Mouse (Mus musculus) stomach, embryonic 16.5 days (tissue): ENCODE data around the gene Ccs. TPM values are rescaled to one million over a fixed set of nuclear protein-coding genes. Genes with fewer than 3 reads are reported as not detected.

ENCODE experiments used
- ATAC-seq: fragments of 200-750 bp; cut with Nextera tagmentation; 2 replicates; pipeline ENCODE4 v1.8.0; 2017; ENCODE audit warnings: moderate number of reproducible peaks, moderate TSS enrichment; ENCODE audit not compliant: insufficient read depth, low FRiP score
- H3K27ac ChIP-seq: fragments of 300-500 bp; sonication (generic); 2 replicates; pipeline ENCODE4 v1.5.1; 2014; ENCODE audit warnings: low read length
- H3K27me3 ChIP-seq: fragments of 300-500 bp; sonication (generic); 2 replicates; pipeline ENCODE4 v1.6.1; 2014; ENCODE audit warnings: low read length, control low read depth, mixed read lengths; ENCODE audit not compliant: control insufficient read depth, insufficient read depth
- H3K36me3 ChIP-seq: fragments of 300-500 bp; sonication (generic); 2 replicates; pipeline ENCODE4 v1.6.1; 2014; ENCODE audit warnings: low read length; ENCODE audit not compliant: control insufficient read depth, insufficient read depth
- H3K4me1 ChIP-seq: fragments of 300-500 bp; sonication (generic); 2 replicates; pipeline ENCODE4 v1.6.1; 2014; ENCODE audit warnings: low read length, control low read depth, mixed read lengths; ENCODE audit not compliant: control insufficient read depth, insufficient read depth
- H3K4me2 ChIP-seq: fragments of 300-500 bp; sonication (generic); 2 replicates; pipeline ENCODE4 v1.6.1; 2014; ENCODE audit warnings: low read depth, low read length, mixed read lengths
- H3K4me3 ChIP-seq: fragments of 300-500 bp; sonication (generic); replicated peaks from 2 replicates; pipeline ENCODE4 v1.5.1; 2014; ENCODE audit warnings: mild to moderate bottlenecking, low read length
- H3K9ac ChIP-seq: fragments of 300-500 bp; sonication (generic); 2 replicates; pipeline ENCODE4 v1.6.1; 2014; ENCODE audit warnings: low read length
- H3K9me3 ChIP-seq: fragments of 300-500 bp; sonication (generic); replicated peaks from 2 replicates; pipeline ENCODE4 v1.6.1; 2016; ENCODE audit warnings: low read length, control low read depth; ENCODE audit not compliant: control insufficient read depth
- WGBS: fragments of 180-500 bp; shearing (Covaris S2); extraction: QIAGEN DNeasy Blood & Tissue Kit; methylation state at CpG from one replicate; pipeline ENCODE4 v1.1.7; 2014; 5-methylcytosine and 5-hydroxymethylcytosine counted together
- polyA plus RNA-seq: library from polyadenylated mRNA; unstranded; fragments of >200 nt; fragmentation: Nextera tagmentation; extraction: Ambion mirVana; gene quantifications from 2 replicates; pipeline ENCODE4 v1.2.1, GENCODE M21; 2015

The Ccs gene
- polyA plus RNA-seq, 1 experiment from 2014 or later: 60.3 TPM

GRCm38 (mm10) chr19:4863048-4863447 is 23.9 kb upstream of the Ccs start:
- no peak for ATAC-seq
- 60% methylated on average over 6 of the region's 6 CpGs for WGBS
- Histone ChIP-seq H3K27ac (no peak overlapping the region), H3K9me3 (no peaks in the 10 kb centered on the region), H3K4me3 (no peak overlapping the region), H3K9ac (no peak overlapping the region), H3K4me1 (peaks cover 6% of the 10 kb centered on the region), H3K4me2 (no peak overlapping the region), H3K36me3 (no peaks in the 10 kb centered on the region), H3K27me3 (no peaks in the 10 kb centered on the region)

GRCm38 (mm10) chr19:4859081-4859480 is 19.9 kb upstream of the Ccs start:
- no peak overlapping the region; the same call in 1 of the 2 replicates for H3K4me2 ChIP-seq
- ATAC-seq: no peak
- no peak overlapping the region for H3K4me3 ChIP-seq
- H3K4me1 ChIP-seq: peaks cover 9% of the 10 kb centered on the region; the same call in 1 of the 2 replicates
- H3K9ac ChIP-seq: no peak overlapping the region
- WGBS: 65% methylated on average over 6 of the region's 6 CpGs
- H3K36me3 ChIP-seq: no peaks in the 10 kb centered on the region
- no peak overlapping the region for H3K27ac ChIP-seq
- H3K27me3 ChIP-seq: no peaks in the 10 kb centered on the region
- no peaks in the 10 kb centered on the region for H3K9me3 ChIP-seq

- ATAC-seq: no peak
- H3K27ac ChIP-seq: no peak overlapping the region
- no peaks in the 10 kb centered on the region for H3K27me3 ChIP-seq
- H3K9me3 ChIP-seq: no peaks in the 10 kb centered on the region
- no peak overlapping the region for H3K9ac ChIP-seq
- 77% methylated on average over 4 of the region's 4 CpGs for WGBS
- H3K4me1 ChIP-seq: peaks cover 9% of the 10 kb centered on the region; the same call in 1 of the 2 replicates
- H3K4me3 ChIP-seq: peak overlapping the region; percentile 56; the same call in 1 of the 2 replicates
- H3K36me3 ChIP-seq: no peaks in the 10 kb centered on the region
- H3K4me2 ChIP-seq: peak overlapping the region; percentile 91; the same call in 1 of the 2 replicates
Measured at GRCm38 (mm10) chr19:4855951-4856350, 16.8 kb upstream of the Ccs start.

- ATAC-seq: 0 out of 2 replicates have a peak, but pooled peaks have one; percentile 42
- Histone ChIP-seq H3K4me3 (peak overlapping the region; percentile 56), H3K4me2 (peak overlapping the region; percentile 91), H3K27ac (no peak overlapping the region), H3K4me1 (peaks cover 9% of the 10 kb centered on the region; the same call in 1 of the 2 replicates), H3K9me3 (no peaks in the 10 kb centered on the region), H3K27me3 (no peaks in the 10 kb centered on the region), H3K9ac (peak overlapping the region; percentile 73), H3K36me3 (no peaks in the 10 kb centered on the region)
- 1% methylated on average over 14 of the region's 14 CpGs for WGBS
Measured at GRCm38 (mm10) chr19:4855470-4855820, 16.3 kb upstream of the Ccs start.

GRCm38 (mm10) chr19:4854552-4855469 is 15.7 kb upstream of the Ccs start, which contains the start of gene Ctsf:
Gene Ctsf, plus strand, starts transcription at chr19:4855130.
- H3K9ac ChIP-seq: peak within 1 kb of the TSS; percentile 73
- H3K27me3 ChIP-seq: no peaks in the 10 kb centered on the region; the same call in 1 of the 2 replicates
- 2% methylated on average over 45 of the region's 45 CpGs for WGBS
- no peaks in the 10 kb centered on the region for H3K9me3 ChIP-seq
- peak; percentile 91 for ATAC-seq
- peak within 1 kb of the TSS; percentile 91 for H3K4me2 ChIP-seq
- peak within 1 kb of the TSS; percentile 56 for H3K4me3 ChIP-seq
- H3K4me1 ChIP-seq: peaks cover 9% of the 10 kb centered on the region; the same call in 1 of the 2 replicates
- no peaks in the 10 kb centered on the region for H3K36me3 ChIP-seq
- no peak within 1 kb of the TSS for H3K27ac ChIP-seq

- ATAC-seq: no peak
- H3K9ac ChIP-seq: no peak overlapping the region
- 50% methylated on average over 5 of the region's 5 CpGs for WGBS
Measured at GRCm38 (mm10) chr19:4850281-4850680, 11.1 kb upstream of the Ccs start.

GRCm38 (mm10) chr19:4849800-4850199 is 10.7 kb upstream of the Ccs start:
- Histone ChIP-seq H3K9me3 (no peaks in the 10 kb centered on the region), H3K4me1 (peaks cover 4% of the 10 kb centered on the region; the same call in 1 of the 2 replicates), H3K27me3 (no peaks in the 10 kb centered on the region; the same call in 1 of the 2 replicates), H3K36me3 (no peaks in the 10 kb centered on the region), H3K4me3 (no peak overlapping the region), H3K9ac (no peak overlapping the region), H3K27ac (no peak overlapping the region), H3K4me2 (no peak overlapping the region)
- no peak for ATAC-seq
- WGBS: 51% methylated on average over 4 of the region's 4 CpGs

More at GRCm38 (mm10) chr19:4850281-4850680, 11.1 kb upstream of the Ccs start:
- Histone ChIP-seq H3K27ac (no peak overlapping the region), H3K4me3 (no peak overlapping the region), H3K36me3 (no peaks in the 10 kb centered on the region), H3K9me3 (no peaks in the 10 kb centered on the region), H3K27me3 (no peaks in the 10 kb centered on the region; the same call in 1 of the 2 replicates), H3K4me2 (no peak overlapping the region), H3K4me1 (peaks cover 5% of the 10 kb centered on the region; the same call in 1 of the 2 replicates)

GRCm38 (mm10) chr19:4847490-4847889 is 8.4 kb upstream of the Ccs start:
- Histone ChIP-seq H3K27ac (no peak overlapping the region), H3K4me3 (no peak overlapping the region), H3K9ac (no peak overlapping the region), H3K9me3 (no peaks in the 10 kb centered on the region), H3K36me3 (no peaks in the 10 kb centered on the region), H3K4me1 (no peaks in the 10 kb centered on the region), H3K4me2 (no peak overlapping the region), H3K27me3 (no peaks in the 10 kb centered on the region; the same call in 1 of the 2 replicates)
- no peak for ATAC-seq
- WGBS: 23% methylated on average over 7 of the region's 7 CpGs

- H3K9me3 ChIP-seq: no peaks in the 10 kb centered on the region
- no peaks in the 10 kb centered on the region for H3K36me3 ChIP-seq
- no peak overlapping the region for H3K27ac ChIP-seq
- no peak overlapping the region for H3K4me2 ChIP-seq
- no peak overlapping the region for H3K4me3 ChIP-seq
- no peaks in the 10 kb centered on the region for H3K4me1 ChIP-seq
- H3K27me3 ChIP-seq: peaks cover 7% of the 10 kb centered on the region
- no peak overlapping the region for H3K9ac ChIP-seq
- 56% methylated on average over 2 of the region's 2 CpGs for WGBS
- ATAC-seq: no peak
Measured at GRCm38 (mm10) chr19:4845846-4846245, 6.7 kb upstream of the Ccs start.
